Mouse (Mus musculus) forelimb bud, embryonic 11.5 days (tissue): ENCODE results near the gene Fndc5.

Experiments
- DNase-seq: peaks from one replicate; pipeline ENCODE4 v3.0.0-alpha.2; 2012; ENCODE audit warnings: low read depth, low spot score

Gene Fndc5

DNA sequence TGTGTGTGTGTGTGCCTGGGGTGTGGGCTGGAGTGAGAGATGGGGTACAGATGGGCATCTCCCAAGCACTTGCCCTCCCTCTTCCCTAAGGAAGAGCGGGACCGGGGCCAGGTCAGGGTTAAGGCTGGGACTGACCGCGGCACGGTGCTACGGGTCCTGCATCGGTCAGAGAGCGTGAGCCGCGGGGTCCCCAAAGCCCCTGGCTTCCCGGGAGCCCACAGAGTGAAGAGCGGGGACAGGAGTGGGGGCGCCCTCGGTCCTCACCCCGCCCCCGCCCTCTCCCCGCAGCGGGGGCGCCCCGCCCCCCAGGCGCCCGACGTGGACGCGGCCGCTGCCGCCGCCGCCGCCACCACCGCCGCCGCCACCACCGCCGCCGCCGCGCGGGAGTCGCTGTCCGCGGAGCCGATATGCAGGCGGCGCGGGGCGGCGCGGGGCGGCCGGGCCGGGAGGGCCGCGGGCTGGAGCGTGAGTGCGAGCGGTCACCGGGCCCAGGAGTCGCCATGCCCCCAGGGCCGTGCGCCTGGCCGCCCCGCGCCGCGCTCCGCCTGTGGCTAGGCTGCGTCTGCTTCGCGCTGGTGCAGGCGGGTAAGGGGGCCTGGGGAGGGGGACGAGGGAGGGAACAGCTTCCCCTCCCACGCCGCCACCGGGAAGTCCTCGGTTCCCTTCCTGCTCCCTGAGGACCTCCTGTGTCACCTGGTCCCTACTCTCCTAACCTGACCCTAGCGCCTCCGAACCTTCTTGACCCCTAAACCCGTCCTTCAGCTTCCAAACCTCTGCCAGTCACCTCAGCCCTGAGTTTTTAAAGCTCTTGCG, at the start of gene Fndc5:
TSS of gene Fndc5 (plus strand) at position 421 of the 813 bp plus-strand sequence.
- no peak for DNase-seq

GRCm38 (mm10) chr4:129087850-129088249, 48.9 kb upstream of the Fndc5 start:
- DNase-seq, result no peak

GRCm38 (mm10) chr4:129095276-129095675, 41.5 kb upstream of the Fndc5 start:
- DNase-seq, result no peak

- no peak for DNase-seq
Observed at GRCm38 (mm10) chr4:129097006-129097405, 39.8 kb upstream of the Fndc5 start.

GRCm38 (mm10) chr4:129102133-129102829, 34.5 kb upstream of the Fndc5 start:
- DNase-seq, result no peak

DNA sequence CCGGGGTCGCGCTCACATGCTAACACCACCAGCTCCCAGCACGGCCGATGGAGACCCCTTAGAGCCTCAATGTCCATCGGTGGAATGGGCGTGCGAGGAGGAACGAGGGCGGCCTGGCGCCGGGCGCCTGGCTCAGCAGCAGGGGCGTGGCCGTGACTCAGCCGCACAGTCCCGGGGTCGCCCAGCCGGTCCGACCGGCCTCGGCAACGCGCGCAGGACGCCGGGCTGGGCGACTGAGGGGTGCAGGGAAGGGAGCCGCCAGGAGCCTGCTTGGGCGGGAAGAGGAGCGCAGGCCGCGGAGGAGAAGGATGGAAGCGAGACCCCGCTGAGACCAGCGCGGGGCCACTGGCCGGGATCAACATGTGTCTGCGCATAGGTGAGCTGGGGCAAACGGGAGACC, 31.4 kb upstream of the Fndc5 start, which contains the start of gene Tmem54:
TSS of gene Tmem54 (plus strand) at position 193 of the 400 bp plus-strand sequence.
- no peak for DNase-seq

DNA sequence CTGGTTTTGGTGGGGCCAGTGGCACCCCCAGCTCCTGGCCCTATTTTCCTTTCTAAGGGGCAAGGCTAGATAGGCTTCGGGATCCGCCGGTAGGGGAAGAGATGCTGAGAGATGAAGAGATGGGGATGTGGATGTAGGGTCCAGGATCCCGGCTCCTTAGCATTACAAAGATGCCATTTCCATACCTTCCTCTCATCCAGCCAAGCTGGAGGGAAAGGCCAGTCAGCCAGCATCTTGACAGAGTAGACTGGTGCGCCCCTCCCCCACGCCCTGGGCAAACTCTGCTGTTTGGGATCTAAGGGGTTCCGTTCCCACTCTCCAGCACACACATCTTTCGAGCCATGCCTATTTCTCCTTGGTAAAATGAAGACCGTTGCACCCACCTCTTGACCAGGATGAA, 30.7 kb upstream of the Fndc5 start:
- no peak for DNase-seq

DNA sequence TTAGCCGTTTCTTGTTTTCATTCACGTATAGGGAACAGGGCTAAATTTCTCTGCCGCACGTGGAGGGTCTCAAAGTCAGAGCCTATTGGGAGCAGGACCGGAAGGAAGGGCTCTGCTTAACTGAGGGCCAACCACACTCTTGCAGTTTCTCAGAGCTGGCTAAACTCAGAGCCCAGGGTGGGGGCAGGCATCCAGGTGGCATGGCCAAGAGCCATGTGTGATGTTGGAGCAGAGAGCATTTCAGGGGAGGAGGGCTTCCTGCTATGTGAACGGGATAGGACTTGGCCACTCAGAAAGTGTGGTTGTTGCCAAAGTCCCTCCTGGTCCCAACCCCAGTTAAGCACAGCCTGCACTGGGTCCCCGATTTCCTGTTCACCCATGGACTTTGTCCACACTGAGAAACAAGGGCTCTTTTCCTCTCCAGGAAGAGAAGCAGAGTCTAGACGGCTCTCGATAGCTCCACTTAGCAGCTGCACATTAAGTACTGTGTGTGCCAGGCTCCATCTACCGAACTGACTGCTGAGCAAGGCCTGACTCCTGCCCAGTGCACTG, 29.4 kb upstream of the Fndc5 start:
- DNase-seq, result no peak

- no peak for DNase-seq
Observed at GRCm38 (mm10) chr4:129108624-129109023, 28.2 kb upstream of the Fndc5 start.

GRCm38 (mm10) chr4:129110804-129111203, 26.0 kb upstream of the Fndc5 start:
- DNase-seq, result no peak

GRCm38 (mm10) chr4:129111350-129111749, 25.4 kb upstream of the Fndc5 start:
- DNase-seq, result no peak

DNA sequence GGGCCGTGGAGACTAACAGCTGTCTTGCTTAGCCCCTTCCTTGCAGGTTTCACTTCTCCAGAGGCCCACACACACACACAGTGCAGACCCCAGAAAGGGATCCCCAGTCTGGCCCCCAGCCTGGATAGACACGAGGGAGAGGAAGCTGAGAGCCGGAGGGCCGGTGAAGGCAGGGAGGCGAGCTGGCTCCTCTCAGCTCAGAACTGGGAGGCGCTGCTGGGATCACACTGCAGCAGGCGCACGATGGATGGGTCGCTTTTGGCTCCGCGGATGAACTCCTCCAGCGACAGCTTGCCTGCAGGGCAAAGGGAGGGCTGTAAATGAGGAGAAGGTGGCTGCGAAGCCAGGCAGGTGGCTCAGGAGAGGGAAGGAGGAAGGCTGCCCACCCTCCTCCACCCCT, 24.6 kb upstream of the Fndc5 start:
- no peak for DNase-seq

DNA sequence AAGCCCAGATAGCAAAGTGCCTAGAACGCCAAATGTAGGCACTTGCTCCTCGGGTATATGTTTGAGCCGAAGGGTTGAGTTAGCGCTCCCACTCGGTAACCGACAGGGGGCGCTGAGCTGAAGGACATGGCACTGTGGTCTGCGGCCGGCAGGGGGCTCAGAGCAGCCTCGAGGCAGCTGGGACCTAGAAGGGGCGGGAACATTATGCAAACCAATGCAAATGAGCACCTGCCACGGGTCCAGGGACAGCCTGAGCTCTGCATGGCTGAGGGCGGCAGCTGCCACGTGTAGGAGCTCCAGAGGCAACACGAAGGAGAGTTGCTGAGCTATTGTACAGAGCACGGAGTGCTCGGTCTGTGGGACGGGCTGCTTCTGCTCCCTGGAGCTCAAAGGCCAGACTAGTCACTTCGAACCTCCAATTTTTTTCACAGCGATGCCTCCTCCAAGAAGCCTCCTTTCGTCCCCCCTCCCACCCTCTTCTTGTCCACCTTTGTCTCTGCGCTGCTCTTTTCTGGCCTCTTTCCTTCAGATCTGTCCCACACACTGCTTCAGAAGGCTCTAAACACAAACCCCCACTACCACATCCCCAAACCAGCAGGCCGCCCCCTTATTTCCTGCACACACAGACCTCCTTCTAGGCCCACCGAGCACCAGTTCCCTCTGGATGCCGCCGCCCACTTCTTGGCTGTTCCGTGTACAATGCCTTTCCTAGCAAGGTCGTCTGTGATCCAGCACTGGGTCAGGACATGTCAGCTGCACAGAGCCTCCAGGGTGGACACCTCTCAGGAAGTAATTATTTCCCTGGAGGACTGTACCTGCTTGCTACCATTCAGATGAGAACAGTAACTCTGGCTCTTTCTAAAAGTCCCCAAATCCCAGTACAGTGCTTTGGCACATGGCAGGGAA, 23.5 kb upstream of the Fndc5 start:
- DNase-seq, result peak; percentile 85

GRCm38 (mm10) chr4:129116703-129117102, 20.1 kb upstream of the Fndc5 start:
- no peak for DNase-seq

DNA sequence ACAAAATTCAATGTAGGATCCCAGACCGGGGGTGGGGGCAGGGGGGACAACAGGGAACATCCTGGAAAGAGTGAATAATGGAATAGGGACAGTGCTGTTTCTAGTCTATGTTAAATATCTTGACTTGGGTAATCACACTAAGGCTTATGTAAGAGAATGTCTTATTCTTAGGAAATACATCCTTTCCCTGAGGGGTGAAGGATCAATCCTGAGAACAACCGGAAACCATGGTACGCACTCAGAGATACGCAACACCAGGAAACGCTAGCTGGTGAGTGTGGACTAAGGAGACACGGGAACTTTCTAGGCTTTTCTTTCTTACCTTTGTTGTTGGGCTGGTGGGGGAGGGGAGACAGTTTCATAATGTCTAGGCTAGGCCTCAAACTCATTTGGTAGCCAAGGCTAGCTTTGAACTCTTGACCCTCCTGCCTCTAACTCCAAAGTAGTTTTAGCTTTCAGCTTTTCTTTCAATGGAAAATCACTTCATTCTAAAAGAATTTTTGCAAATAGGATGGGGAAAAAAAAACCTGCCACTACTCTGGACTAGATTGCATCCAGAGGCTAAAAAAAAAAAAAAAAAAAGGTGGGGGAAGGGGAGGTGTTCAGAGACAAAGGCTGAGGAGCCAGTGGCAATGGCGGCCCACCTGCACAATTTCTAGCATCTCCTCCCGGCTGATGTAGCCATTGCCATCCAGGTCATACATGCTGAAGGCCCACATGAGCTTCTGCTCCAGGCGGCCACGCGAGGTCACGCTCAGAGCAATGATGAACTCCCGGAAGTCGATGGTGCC, 18.9 kb upstream of the Fndc5 start:
- DNase-seq, result no peak

DNA sequence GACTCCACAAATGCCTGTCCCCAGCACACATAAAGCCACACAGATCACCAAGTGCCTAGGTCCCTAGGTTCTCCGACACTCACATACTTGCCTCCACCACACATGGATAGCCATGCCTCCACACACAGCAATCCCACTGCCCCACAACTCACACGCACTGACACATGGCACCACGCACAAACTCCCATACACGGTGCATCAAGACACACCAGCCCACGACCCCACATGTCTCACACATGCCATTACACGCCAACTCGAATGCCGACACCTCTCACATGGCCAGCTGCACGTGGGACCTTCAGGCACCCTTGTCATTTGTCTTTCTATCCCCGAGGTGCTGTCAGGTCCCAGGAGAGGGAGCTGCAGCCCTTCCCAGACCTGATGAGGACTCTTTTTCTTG, 17.1 kb upstream of the Fndc5 start:
- DNase-seq, result no peak

GRCm38 (mm10) chr4:129120520-129121445, 16.0 kb upstream of the Fndc5 start:
- peak; percentile 72 for DNase-seq

- no peak for DNase-seq
Observed at GRCm38 (mm10) chr4:129121569-129122086, 15.2 kb upstream of the Fndc5 start, which contains the start of gene Hpca. TSS of gene Hpca (minus strand) at chr4:129122036.

DNA sequence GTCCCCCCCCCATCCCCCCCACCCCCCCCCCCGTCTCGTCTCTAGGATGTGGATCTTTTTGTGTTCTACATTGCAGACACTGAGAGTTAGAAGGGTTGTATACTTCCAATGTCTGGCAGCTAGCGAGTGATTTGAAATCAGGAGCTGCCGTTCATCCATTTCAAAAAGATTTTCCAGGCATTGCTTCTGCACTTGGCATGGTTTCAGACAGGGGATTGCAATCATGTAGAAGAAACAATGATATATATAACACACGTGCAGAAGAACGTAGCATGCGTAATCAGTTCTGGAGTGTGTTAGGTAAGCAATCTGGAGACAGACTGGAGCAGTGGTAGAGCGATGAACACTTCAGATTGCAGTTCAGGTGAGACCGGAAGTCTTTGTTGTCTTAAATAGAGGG, 14.7 kb upstream of the Fndc5 start:
- DNase-seq, result no peak
